Mouse (Mus musculus): Measurements from ENCODE around the gene Tnfrsf1b. TPM values are rescaled to one million over a fixed set of nuclear protein-coding genes. Genes with fewer than 3 reads are reported as not detected.

Gene Tnfrsf1b
- polyA plus RNA-seq, 1 experiment from 2014 or later: 1.8 TPM

GRCm38 (mm10) chr4:145273923-145274322 lies 27.3 kb upstream of the Tnfrsf1b start:
- no peaks in the 10 kb centered on the region for H3K9me3 ChIP-seq (replicated peaks)
- no peak overlapping the region for H3K4me3 ChIP-seq
- no peak overlapping the region for H3K4me2 ChIP-seq
- WGBS: 89% methylated on average over 5 of the region's 5 CpGs
- H3K36me3 ChIP-seq (ENCODE audit: poor library complexity, severe bottlenecking): no peaks in the 10 kb centered on the region
- no peaks in the 10 kb centered on the region for H3K27me3 ChIP-seq
- no peaks in the 10 kb centered on the region for H3K4me1 ChIP-seq
- ATAC-seq: no peak
- no peak overlapping the region for H3K27ac ChIP-seq
- no peak overlapping the region for H3K9ac ChIP-seq

- H3K4me2 ChIP-seq: no peak overlapping the region
- no peaks in the 10 kb centered on the region for H3K4me1 ChIP-seq
- H3K9ac ChIP-seq: no peak overlapping the region
- H3K9me3 ChIP-seq (replicated peaks): no peaks in the 10 kb centered on the region
- no peaks in the 10 kb centered on the region for H3K27me3 ChIP-seq
- 71% methylated on average over 1 of the region's 1 CpGs for WGBS
- no peaks in the 10 kb centered on the region for H3K36me3 ChIP-seq (ENCODE audit: poor library complexity, severe bottlenecking)
- H3K27ac ChIP-seq: no peak overlapping the region
- no peak for ATAC-seq
- H3K4me3 ChIP-seq: no peak overlapping the region
Measured at GRCm38 (mm10) chr4:145272763-145273162, 26.1 kb upstream of the Tnfrsf1b start.

- no peak overlapping the region for H3K9ac ChIP-seq
- H3K4me3 ChIP-seq: no peak overlapping the region
- no peaks in the 10 kb centered on the region for H3K4me1 ChIP-seq
- H3K9me3 ChIP-seq (replicated peaks): no peaks in the 10 kb centered on the region
- no peak for ATAC-seq
- H3K27me3 ChIP-seq: no peaks in the 10 kb centered on the region
- H3K36me3 ChIP-seq (ENCODE audit: poor library complexity, severe bottlenecking): no peaks in the 10 kb centered on the region
- no peak overlapping the region for H3K27ac ChIP-seq
- WGBS: 82% methylated on average over 4 of the region's 4 CpGs
- no peak overlapping the region for H3K4me2 ChIP-seq
Measured at GRCm38 (mm10) chr4:145271634-145272033, 25.0 kb upstream of the Tnfrsf1b start.

- 93% methylated on average over 5 of the region's 5 CpGs for WGBS
- ATAC-seq: no peak
Measured at GRCm38 (mm10) chr4:145270136-145270535, 23.5 kb upstream of the Tnfrsf1b start.

GRCm38 (mm10) chr4:145267631-145268110 lies 21.0 kb upstream of the Tnfrsf1b start:
- no peaks in the 10 kb centered on the region for H3K27me3 ChIP-seq
- no peak overlapping the region for H3K4me3 ChIP-seq
- H3K36me3 ChIP-seq (ENCODE audit: poor library complexity, severe bottlenecking): no peaks in the 10 kb centered on the region
- no peak overlapping the region for H3K27ac ChIP-seq
- no peaks in the 10 kb centered on the region for H3K9me3 ChIP-seq (replicated peaks)
- no peak overlapping the region for H3K4me2 ChIP-seq
- no peak for ATAC-seq
- 87% methylated on average over 4 of the region's 4 CpGs for WGBS
- H3K4me1 ChIP-seq: no peaks in the 10 kb centered on the region
- no peak overlapping the region for H3K9ac ChIP-seq

More at GRCm38 (mm10) chr4:145270136-145270535, 23.5 kb upstream of the Tnfrsf1b start:
- no peaks in the 10 kb centered on the region for H3K4me1 ChIP-seq
- H3K36me3 ChIP-seq (ENCODE audit: poor library complexity, severe bottlenecking): no peaks in the 10 kb centered on the region
- H3K4me2 ChIP-seq: no peak overlapping the region
- no peak overlapping the region for H3K27ac ChIP-seq
- H3K9ac ChIP-seq: no peak overlapping the region
- no peaks in the 10 kb centered on the region for H3K9me3 ChIP-seq (replicated peaks)
- no peaks in the 10 kb centered on the region for H3K27me3 ChIP-seq
- H3K4me3 ChIP-seq: no peak overlapping the region

GRCm38 (mm10) chr4:145266505-145266904 lies 19.8 kb upstream of the Tnfrsf1b start:
- H3K4me3 ChIP-seq: no peak overlapping the region
- no peaks in the 10 kb centered on the region for H3K9me3 ChIP-seq (replicated peaks)
- H3K4me1 ChIP-seq: no peaks in the 10 kb centered on the region
- no peak overlapping the region for H3K9ac ChIP-seq
- no peak overlapping the region for H3K27ac ChIP-seq
- no peak overlapping the region for H3K4me2 ChIP-seq
- 86% methylated on average over 4 of the region's 4 CpGs for WGBS
- no peak for ATAC-seq
- no peaks in the 10 kb centered on the region for H3K36me3 ChIP-seq (ENCODE audit: poor library complexity, severe bottlenecking)
- H3K27me3 ChIP-seq: no peaks in the 10 kb centered on the region

GRCm38 (mm10) chr4:145264761-145265160 lies 18.1 kb upstream of the Tnfrsf1b start:
- no peak overlapping the region for H3K9ac ChIP-seq
- no peak overlapping the region for H3K4me2 ChIP-seq
- WGBS: 54% methylated on average over 2 of the region's 2 CpGs

GRCm38 (mm10) chr4:145263583-145263982 lies 16.9 kb upstream of the Tnfrsf1b start:
- no peaks in the 10 kb centered on the region for H3K27me3 ChIP-seq
- no peak for ATAC-seq
- H3K27ac ChIP-seq: no peak overlapping the region
- H3K9ac ChIP-seq: no peak overlapping the region
- no peaks in the 10 kb centered on the region for H3K9me3 ChIP-seq (replicated peaks)
- no peak overlapping the region for H3K4me2 ChIP-seq
- 100% methylated on average over 1 of the region's 1 CpGs for WGBS
- no peaks in the 10 kb centered on the region for H3K36me3 ChIP-seq (ENCODE audit: poor library complexity, severe bottlenecking)
- no peaks in the 10 kb centered on the region for H3K4me1 ChIP-seq
- no peak overlapping the region for H3K4me3 ChIP-seq

More at GRCm38 (mm10) chr4:145264761-145265160, 18.1 kb upstream of the Tnfrsf1b start:
- H3K27me3 ChIP-seq: no peaks in the 10 kb centered on the region
- no peak for ATAC-seq
- H3K9me3 ChIP-seq (replicated peaks): no peaks in the 10 kb centered on the region
- no peaks in the 10 kb centered on the region for H3K4me1 ChIP-seq
- H3K27ac ChIP-seq: no peak overlapping the region
- H3K4me3 ChIP-seq: no peak overlapping the region
- no peaks in the 10 kb centered on the region for H3K36me3 ChIP-seq (ENCODE audit: poor library complexity, severe bottlenecking)

GRCm38 (mm10) chr4:145260802-145261201 lies 14.1 kb upstream of the Tnfrsf1b start:
- H3K4me2 ChIP-seq: no peak overlapping the region
- no peak overlapping the region for H3K4me3 ChIP-seq
- no peaks in the 10 kb centered on the region for H3K36me3 ChIP-seq (ENCODE audit: poor library complexity, severe bottlenecking)
- no peaks in the 10 kb centered on the region for H3K9me3 ChIP-seq (replicated peaks)
- no peaks in the 10 kb centered on the region for H3K27me3 ChIP-seq
- no peak overlapping the region for H3K27ac ChIP-seq
- 87% methylated on average over 5 of the region's 5 CpGs for WGBS
- H3K9ac ChIP-seq: no peak overlapping the region
- H3K4me1 ChIP-seq: no peaks in the 10 kb centered on the region
- ATAC-seq: no peak

GRCm38 (mm10) chr4:145257751-145258434 lies 11.2 kb upstream of the Tnfrsf1b start:
- Histone ChIP-seq H3K27me3 (no peaks in the 10 kb centered on the region), H3K9ac (no peak overlapping the region), H3K4me2 (no peak overlapping the region), H3K9me3 (replicated peaks) (no peaks in the 10 kb centered on the region), H3K36me3 (ENCODE audit: poor library complexity, severe bottlenecking) (no peaks in the 10 kb centered on the region), H3K4me1 (no peaks in the 10 kb centered on the region), H3K27ac (no peak overlapping the region), H3K4me3 (no peak overlapping the region)
- no peak for ATAC-seq
- 68% methylated on average over 5 of the region's 5 CpGs for WGBS

- no peak for ATAC-seq
- H3K27me3 ChIP-seq: no peaks in the 10 kb centered on the region
- no peak overlapping the region for H3K27ac ChIP-seq
- WGBS: 87% methylated on average over 5 of the region's 5 CpGs
- H3K9me3 ChIP-seq (replicated peaks): no peaks in the 10 kb centered on the region
- no peaks in the 10 kb centered on the region for H3K36me3 ChIP-seq (ENCODE audit: poor library complexity, severe bottlenecking)
- no peak overlapping the region for H3K4me2 ChIP-seq
- H3K4me3 ChIP-seq: no peak overlapping the region
- H3K4me1 ChIP-seq: no peaks in the 10 kb centered on the region
- no peak overlapping the region for H3K9ac ChIP-seq
Measured at GRCm38 (mm10) chr4:145256144-145256543, 9.5 kb upstream of the Tnfrsf1b start.

GRCm38 (mm10) chr4:145254418-145254817 lies 7.7 kb upstream of the Tnfrsf1b start:
- 48% methylated on average over 13 of the region's 13 CpGs for WGBS
- no peak for ATAC-seq
- Histone ChIP-seq H3K9me3 (replicated peaks) (no peaks in the 10 kb centered on the region), H3K4me2 (no peak overlapping the region), H3K9ac (no peak overlapping the region), H3K4me3 (no peak overlapping the region), H3K27ac (no peak overlapping the region), H3K4me1 (no peaks in the 10 kb centered on the region), H3K27me3 (no peaks in the 10 kb centered on the region), H3K36me3 (ENCODE audit: poor library complexity, severe bottlenecking) (no peaks in the 10 kb centered on the region)

- WGBS: 89% methylated on average over 8 of the region's 8 CpGs
- H3K27me3 ChIP-seq: 0 out of 2 replicates have a peak, but pooled peaks cover 4% of the 10 kb centered on the region
- no peak overlapping the region for H3K27ac ChIP-seq
- no peak overlapping the region for H3K9ac ChIP-seq
- no peaks in the 10 kb centered on the region for H3K4me1 ChIP-seq
- no peaks in the 10 kb centered on the region for H3K9me3 ChIP-seq (replicated peaks)
- no peaks in the 10 kb centered on the region for H3K36me3 ChIP-seq (ENCODE audit: poor library complexity, severe bottlenecking)
- no peak for ATAC-seq
- H3K4me3 ChIP-seq: no peak overlapping the region
- H3K4me2 ChIP-seq: no peak overlapping the region
Measured at GRCm38 (mm10) chr4:145252611-145253010, 5.9 kb upstream of the Tnfrsf1b start.

All from forebrain, embryonic 13.5 days (tissue).